Mouse (Mus musculus) bone marrow macrophage, adult 2 months (primary cell): ENCODE results near the gene N4bp3. TPM values are rescaled to one million over a fixed set of nuclear protein-coding genes. Genes with fewer than 3 reads are reported as not detected.

Source experiments
- H3K27ac ChIP-seq: 2 replicates; pipeline ENCODE4 v1.5.1; 2012; ENCODE audit warnings: low read depth, low read length; ENCODE audit not compliant: insufficient read depth
- H3K4me1 ChIP-seq: 2 replicates; pipeline ENCODE4 v1.6.1; 2012; ENCODE audit warnings: low read length; ENCODE audit not compliant: control insufficient read depth, insufficient read depth
- H3K4me3 ChIP-seq: 2 replicates; pipeline ENCODE4 v1.5.1; 2012; ENCODE audit warnings: mild to moderate bottlenecking, low read length, moderate library complexity; ENCODE audit not compliant: insufficient read depth
- CTCF ChIP-seq: IDR thresholded peaks from 2 replicates; pipeline ENCODE4 v1.5.1; 2012; ENCODE audit warnings: low read depth, mild to moderate bottlenecking, low read length, moderate library complexity
- POLR2A ChIP-seq: IDR thresholded peaks from 2 replicates; pipeline ENCODE4 v1.6.1; 2012; ENCODE audit warnings: mild to moderate bottlenecking, low read depth, low read length, borderline replicate concordance
- polyA plus RNA-seq: library from polyadenylated mRNA; stranded (reverse); fragments of >200 nt; gene quantifications from 2 replicates; pipeline ENCODE4 v1.2.4, GENCODE M21; 2012; ENCODE audit not compliant: missing spikeins, insufficient read depth, insufficient read length

N4bp3 gene
- polyA plus RNA-seq, 1 experiment, result 9.8 TPM

DNA sequence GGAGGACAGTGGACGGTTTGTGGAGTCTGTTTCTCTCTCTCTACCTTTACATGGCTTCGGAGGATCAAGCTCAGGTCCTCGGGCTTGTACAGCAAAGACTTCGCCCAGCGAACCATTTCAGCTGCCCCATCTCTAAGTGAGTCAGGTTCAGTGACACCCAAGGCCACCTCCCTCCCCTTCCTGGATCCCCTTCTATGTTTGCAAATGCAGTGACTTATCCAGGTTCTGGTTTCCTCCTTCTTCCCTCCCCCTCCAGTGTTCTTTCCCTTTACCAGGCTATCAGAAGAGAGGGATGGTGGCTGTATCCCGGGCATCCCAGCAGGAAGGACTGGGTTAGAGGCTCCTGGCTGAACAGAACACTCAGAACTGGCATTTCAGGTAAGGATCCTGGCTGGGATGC lies 3.1 kb upstream of the N4bp3 start:
- H3K4me1 ChIP-seq, result peaks cover 8% of the 10 kb centered on the region
- H3K4me3 ChIP-seq, result no peak overlapping the region
- TF ChIP-seq CTCF, result no peak
- TF ChIP-seq POLR2A, result no peak
- no peak overlapping the region for H3K27ac ChIP-seq

DNA sequence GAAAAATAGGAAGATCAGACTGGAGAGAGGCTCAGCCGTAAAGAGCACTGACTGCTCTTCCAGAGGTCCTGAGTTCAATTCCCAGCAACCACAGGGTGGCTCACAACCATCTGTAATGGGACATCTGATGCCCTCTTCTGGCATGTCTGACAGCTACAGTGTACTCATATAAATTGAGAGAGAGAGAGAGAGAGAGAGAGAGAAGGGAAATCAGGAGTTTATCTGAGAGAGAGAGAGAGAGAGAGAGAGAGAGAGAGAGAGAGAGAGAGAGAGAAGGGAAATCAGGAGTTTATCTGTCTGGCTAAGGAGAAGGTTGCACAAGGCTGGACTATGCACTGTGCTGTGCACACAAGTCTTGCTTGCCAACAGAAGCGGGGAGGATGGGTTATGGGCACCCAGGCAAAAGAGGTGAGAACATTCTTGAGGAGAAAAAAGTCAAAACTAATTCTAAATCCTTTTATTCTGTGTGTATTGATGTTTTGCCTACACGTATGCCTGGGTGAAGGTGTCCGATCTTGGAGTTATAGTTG lies 2.3 kb upstream of the N4bp3 start:
- Histone ChIP-seq H3K4me3 (no peak overlapping the region), H3K4me1 (0 out of 2 replicates have a peak, but pooled peaks cover 2% of the 10 kb centered on the region), H3K27ac (no peak overlapping the region)
- TF ChIP-seq CTCF (no peak), POLR2A (no peak)

- TF ChIP-seq POLR2A, result no peak
- TF ChIP-seq CTCF, result no peak
- Histone ChIP-seq H3K27ac (no peak overlapping the region), H3K4me3 (peak overlapping the region; percentile 70), H3K4me1 (0 out of 2 replicates have a peak, but pooled peaks cover 2% of the 10 kb centered on the region)
These were observed 381 bp downstream of the N4bp3 start for GRCm38 (mm10) chr11:51650261-51650660.

DNA sequence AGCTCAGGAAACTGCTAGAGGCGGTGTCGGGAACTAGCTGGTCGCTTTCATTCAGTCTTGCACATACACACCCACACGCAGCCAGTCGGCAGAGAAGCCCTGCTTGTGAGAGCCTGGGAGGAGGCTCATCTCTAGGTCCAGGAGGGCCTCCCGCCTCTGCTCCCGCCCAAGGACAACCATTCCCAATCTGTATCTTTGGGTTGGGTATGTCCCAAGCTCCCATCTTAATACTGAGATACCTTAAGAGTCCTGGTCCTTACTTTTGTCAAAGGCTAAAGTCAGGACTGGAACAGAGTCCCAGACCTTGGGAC lies 798 bp downstream of the N4bp3 start:
- Histone ChIP-seq H3K27ac (no peak overlapping the region), H3K4me3 (peak overlapping the region; percentile 70), H3K4me1 (peaks cover 5% of the 10 kb centered on the region)
- TF ChIP-seq CTCF, result no peak
- no peak for TF ChIP-seq POLR2A

DNA sequence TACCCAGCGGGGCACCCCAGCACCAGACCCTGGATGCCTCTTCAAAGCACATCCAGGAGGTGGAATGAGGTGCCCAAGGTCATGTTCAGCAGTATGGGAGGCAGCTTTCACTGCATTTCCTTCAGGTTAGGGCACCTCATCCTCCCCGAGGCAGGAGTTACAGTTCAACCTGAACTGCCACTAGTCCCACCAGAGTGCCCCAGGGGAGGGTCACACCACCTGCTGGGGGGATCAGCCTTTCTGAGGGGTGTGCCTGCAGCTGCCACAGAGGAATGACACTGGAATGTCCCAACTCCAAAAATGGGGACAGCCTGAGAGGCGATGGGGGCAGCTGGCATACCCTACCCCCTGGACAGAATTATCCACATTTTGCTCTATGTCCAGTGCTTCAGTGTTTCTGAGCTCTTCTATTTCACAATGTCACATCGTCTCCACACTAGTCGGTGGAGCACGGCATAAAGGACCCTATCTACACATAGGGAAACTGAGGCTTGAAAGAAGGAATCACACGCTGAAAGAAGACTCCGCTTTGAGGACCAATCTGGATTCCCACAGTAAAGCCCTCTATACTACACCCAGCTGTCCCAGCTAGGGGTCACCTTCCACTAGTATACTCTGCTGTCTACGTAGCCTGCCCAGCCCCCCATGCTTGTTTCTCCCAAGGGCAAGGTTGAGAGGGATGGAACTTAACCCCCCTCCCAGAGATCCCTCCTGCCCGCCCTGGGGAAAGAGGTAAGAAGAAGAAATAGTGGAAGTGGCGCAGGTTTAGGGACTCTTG lies 1.3 kb downstream of the N4bp3 start:
- H3K4me3 ChIP-seq, result peak overlapping the region; percentile 70
- peaks cover 9% of the 10 kb centered on the region for H3K4me1 ChIP-seq
- TF ChIP-seq CTCF (no peak), POLR2A (no peak)
- no peak overlapping the region for H3K27ac ChIP-seq

GRCm38 (mm10) chr11:51648566-51648965 lies 2.1 kb downstream of the N4bp3 start:
- no peak overlapping the region for H3K4me3 ChIP-seq
- TF ChIP-seq CTCF (no peak), POLR2A (no peak)
- peaks cover 16% of the 10 kb centered on the region for H3K4me1 ChIP-seq
- H3K27ac ChIP-seq, result no peak overlapping the region

DNA sequence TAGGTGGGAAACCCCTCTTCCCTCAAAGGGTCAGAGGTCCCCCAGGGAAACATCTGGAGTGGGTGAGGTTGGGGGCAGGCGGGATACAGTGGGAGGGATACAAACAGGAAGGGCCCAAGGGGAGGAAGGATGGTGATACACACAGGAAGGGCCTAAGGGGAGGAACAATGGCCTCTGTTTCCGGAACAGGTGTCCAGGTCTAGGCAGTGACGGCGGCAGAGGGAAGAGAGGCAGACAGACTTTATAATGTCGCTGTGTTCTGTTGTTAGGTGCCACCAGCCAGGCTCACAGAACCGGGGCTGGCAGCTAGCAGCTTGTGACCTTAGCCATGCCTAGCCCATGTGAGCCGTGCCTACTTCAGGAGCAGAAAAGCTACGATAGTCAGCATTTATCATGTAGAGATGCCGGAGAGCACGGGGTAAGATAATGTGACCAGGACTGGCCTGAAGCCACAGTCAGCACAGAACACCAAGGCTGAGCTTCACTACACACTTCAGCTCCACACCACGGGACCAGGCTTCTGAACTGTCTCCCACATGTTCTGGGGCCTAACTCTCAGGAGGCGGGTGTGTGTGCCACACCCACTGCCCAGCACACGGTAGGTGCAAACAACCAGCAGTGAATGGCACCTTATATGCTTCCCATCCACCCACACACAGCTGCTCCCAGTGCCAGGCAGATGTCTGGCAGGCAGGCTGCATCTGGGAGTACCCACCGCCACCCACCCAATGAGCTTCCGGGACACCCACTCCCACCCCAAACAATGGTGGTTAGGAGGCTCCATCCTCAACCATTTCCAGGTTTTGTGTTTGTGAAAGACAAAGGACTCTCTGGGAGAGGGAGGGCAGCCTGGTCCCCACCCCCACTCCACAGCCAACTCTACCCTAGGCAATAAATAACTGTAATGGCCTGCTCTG lies 3.6 kb downstream of the N4bp3 start:
- H3K4me3 ChIP-seq, result no peak overlapping the region

DNA sequence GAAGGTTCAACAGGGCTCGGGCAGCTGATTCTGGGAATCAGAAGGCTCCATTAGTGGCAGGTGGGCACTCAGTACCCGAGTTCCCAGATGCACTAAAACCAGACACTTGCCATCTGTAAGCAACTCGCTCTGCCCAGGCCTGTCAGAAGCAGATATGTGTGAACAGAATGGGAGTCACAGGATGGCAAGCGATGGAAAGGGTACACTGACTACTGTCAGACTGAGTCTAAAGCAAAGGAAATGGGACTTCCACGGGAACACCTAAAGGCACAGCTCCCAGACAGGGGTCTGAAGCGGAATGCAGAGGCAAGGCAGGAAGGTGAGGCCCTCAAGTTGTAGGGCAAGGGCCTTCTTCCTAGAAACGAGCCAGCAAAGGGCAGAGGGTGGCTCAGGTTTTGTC lies 4.4 kb downstream of the N4bp3 start:
- Histone ChIP-seq H3K4me1 (peaks cover 20% of the 10 kb centered on the region), H3K4me3 (no peak overlapping the region), H3K27ac (no peak overlapping the region)
- TF ChIP-seq POLR2A, result no peak
- no peak for TF ChIP-seq CTCF

More for the DNA sequence above, 3.6 kb downstream of the N4bp3 start:
- H3K4me1 ChIP-seq, result peaks cover 20% of the 10 kb centered on the region
- no peak for TF ChIP-seq CTCF
- TF ChIP-seq POLR2A, result no peak
- H3K27ac ChIP-seq, result no peak overlapping the region

DNA sequence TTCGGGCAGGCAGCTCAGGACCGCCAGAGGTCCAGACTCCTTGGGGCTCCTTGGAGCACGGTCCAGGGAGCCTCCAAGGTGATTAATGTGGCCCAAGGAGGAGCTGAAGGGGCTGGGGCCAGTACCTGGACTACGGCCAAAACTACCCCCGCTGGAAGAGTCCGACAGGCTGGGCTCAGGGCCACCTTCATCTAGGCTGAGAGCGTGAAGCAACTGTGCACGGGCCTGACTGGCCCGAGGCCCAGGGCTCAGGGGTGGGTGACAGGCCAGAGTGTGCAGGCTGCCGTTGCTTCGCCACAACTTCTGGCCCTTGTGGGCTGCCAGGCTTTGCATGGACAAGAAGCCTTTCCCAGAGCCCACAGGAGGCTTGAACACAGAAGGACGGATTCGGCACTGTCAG lies 5.3 kb downstream of the N4bp3 start:
- Histone ChIP-seq H3K4me1 (peaks cover 20% of the 10 kb centered on the region), H3K4me3 (no peak overlapping the region), H3K27ac (no peak overlapping the region)
- no peak for TF ChIP-seq CTCF
- no peak for TF ChIP-seq POLR2A

- Histone ChIP-seq H3K27ac (peak overlapping the region; percentile 67), H3K4me1 (peaks cover 17% of the 10 kb centered on the region), H3K4me3 (peak overlapping the region; percentile 23)
- TF ChIP-seq POLR2A (no peak), CTCF (no peak)
These were observed 6.4 kb downstream of the N4bp3 start for GRCm38 (mm10) chr11:51644217-51644616.
